Mouse (Mus musculus): ENCODE measurements around the gene Usp3.

GRCm38 (mm10) chr9:66586533-66586932 lies 6.4 kb downstream of the Usp3 start:
- TF ChIP-seq POLR2A (IDR thresholded peaks at IDR 0.05; ENCODE audit: borderline replicate concordance, insufficient read depth, low read length) (peak; percentile 46; the same call in 1 of the 2 replicates), CTCF (IDR thresholded peaks at IDR 0.05; ENCODE audit: borderline replicate concordance, insufficient read depth, low read depth, low read length) (no peak)

Measured in cerebellum, adult 2 months (tissue).